In genomic region chr12:108317826-108318430, GRCm38 (mm10) we compare ENCODE assay signal across 12 mouse cellular contexts. TPM values are rescaled to one million over a fixed set of nuclear protein-coding genes. Genes with fewer than 3 reads are reported as not detected.
DNase-seq lines count a peak whose midpoint lies in the region; ATAC-seq and TF ChIP-seq lines count a peak whose summit lies in the region.
"Had no signal": no experiment of that assay in that cellular context is flagged by ENCODE, and none has a peak within 500 bp of the region (broad histone marks: within the 10 kb centered on the region; RNA-seq: fewer than 3 reads in every experiment).

No protein-coding gene starts in this region.

- no peaks in the 10 kb centered on the region for H3K36me3 ChIP-seq in kidney, embryonic 15.5 days
- H3K36me3 ChIP-seq in kidney, adult 2 months (ENCODE audit: control insufficient read depth, insufficient read depth, low read length): no peaks in the 10 kb centered on the region
- no peaks in the 10 kb centered on the region for H3K36me3 ChIP-seq in embryonic facial prominence, embryonic 13.5 days
- H3K36me3 ChIP-seq in hindbrain, embryonic 16.5 days (ENCODE audit: control insufficient read depth, insufficient read depth, low read length): no peaks in the 10 kb centered on the region
- H3K36me3 ChIP-seq in midbrain, embryonic 16.5 days (ENCODE audit: control insufficient read depth, insufficient read depth, low read length): no peaks in the 10 kb centered on the region

- intact Hi-C loops in left cerebral cortex, postnatal 14 days (cut with DNase I): no loop called here

- H3K9ac ChIP-seq in kidney, embryonic 15.5 days: no peak overlapping the region
- 0 out of 2 replicates have a peak overlapping the region, but pooled peaks have one; percentile 40 for H3K9ac ChIP-seq in embryonic facial prominence, embryonic 13.5 days
- no peak overlapping the region; the same call in 1 of the 2 replicates for H3K9ac ChIP-seq in hindbrain, embryonic 16.5 days (ENCODE audit: low read depth, low read length)
- H3K9ac ChIP-seq in midbrain, embryonic 16.5 days (ENCODE audit: low read depth, low read length): no peak overlapping the region

- TF ChIP-seq POLR2A in kidney, adult 2 months (IDR thresholded peaks at IDR 0.05; ENCODE audit: low read depth, low read length): no peak

- DNase-seq in kidney, adult 2 months: no peak
- no peak for DNase-seq in testis, postnatal 10 days (ENCODE audit: low spot score)
- no peak for DNase-seq in thymus, adult 18-20 months
- no peak for DNase-seq in left cerebral cortex, postnatal 14 days (ENCODE audit: low spot score in 2 of 2)
- DNase-seq: adrenal gland, postnatal 14 days; gastrocnemius, adult 2 months; kidney, postnatal 10 days had no signal

- peaks cover 35% of the 10 kb centered on the region for H3K4me1 ChIP-seq in kidney, embryonic 15.5 days
- no peaks in the 10 kb centered on the region for H3K4me1 ChIP-seq in kidney, adult 2 months (ENCODE audit: control insufficient read depth, insufficient read depth, low read length)
- peaks cover 28% of the 10 kb centered on the region for H3K4me1 ChIP-seq in embryonic facial prominence, embryonic 13.5 days
- H3K4me1 ChIP-seq in hindbrain, embryonic 16.5 days (ENCODE audit: control insufficient read depth, insufficient read depth, low read depth, low read length): no peaks in the 10 kb centered on the region; the same call in none of the 2 replicates
- peaks cover 12% of the 10 kb centered on the region; the same call in 1 of the 2 replicates for H3K4me1 ChIP-seq in midbrain, embryonic 16.5 days (ENCODE audit: control insufficient read depth, insufficient read depth, low read length)

- H3K9me3 ChIP-seq in kidney, embryonic 15.5 days (replicated peaks): no peaks in the 10 kb centered on the region
- H3K9me3 ChIP-seq in embryonic facial prominence, embryonic 13.5 days: no peaks in the 10 kb centered on the region
- H3K9me3 ChIP-seq in hindbrain, embryonic 16.5 days (ENCODE audit: control insufficient read depth, low read length): no peaks in the 10 kb centered on the region
- H3K9me3 ChIP-seq in midbrain, embryonic 16.5 days (replicated peaks; ENCODE audit: control insufficient read depth, low read length, poor library complexity, severe bottlenecking): no peaks in the 10 kb centered on the region

- no peak overlapping the region for H3K27ac ChIP-seq in kidney, embryonic 15.5 days
- no peak overlapping the region for H3K27ac ChIP-seq in kidney, adult 2 months (ENCODE audit: insufficient read depth, low read depth, low read length)
- H3K27ac ChIP-seq in embryonic facial prominence, embryonic 13.5 days: no peak overlapping the region
- no peak overlapping the region for H3K27ac ChIP-seq in hindbrain, embryonic 16.5 days (ENCODE audit: low read depth, low read length)
- H3K27ac ChIP-seq in midbrain, embryonic 16.5 days (ENCODE audit: low read length): no peak overlapping the region
- H3K27ac ChIP-seq: gastrocnemius, adult 2 months; macrophage had no signal

- TF ChIP-seq CTCF in kidney, adult 2 months (conservative IDR thresholded peaks at IDR 0.05; ENCODE audit: insufficient read depth, insufficient read length, low read depth, low read length): no peak

- WGBS in kidney, embryonic 15.5 days: 15% methylated on average over 18 of the region's 18 CpGs
- WGBS in kidney, adult 2 months: 24% methylated on average over 18 of the region's 18 CpGs
- WGBS in embryonic facial prominence, embryonic 13.5 days: 12% methylated on average over 18 of the region's 18 CpGs
- 26% methylated on average over 18 of the region's 18 CpGs for WGBS in hindbrain, embryonic 16.5 days
- 24% methylated on average over 18 of the region's 18 CpGs for WGBS in midbrain, embryonic 16.5 days

- peaks cover 70% of the 10 kb centered on the region for H3K27me3 ChIP-seq in kidney, embryonic 15.5 days
- H3K27me3 ChIP-seq in kidney, adult 2 months (replicated peaks; ENCODE audit: control insufficient read depth, insufficient read depth, low read length): no peaks in the 10 kb centered on the region
- peaks cover 81% of the 10 kb centered on the region for H3K27me3 ChIP-seq in embryonic facial prominence, embryonic 13.5 days
- H3K27me3 ChIP-seq in hindbrain, embryonic 16.5 days (replicated peaks; ENCODE audit: control insufficient read depth, insufficient read depth, low read length): peaks cover 14% of the 10 kb centered on the region
- H3K27me3 ChIP-seq in midbrain, embryonic 16.5 days (ENCODE audit: control insufficient read depth, insufficient read depth, low read depth, low read length): peaks cover 11% of the 10 kb centered on the region

- H3K4me2 ChIP-seq in kidney, embryonic 15.5 days: peak overlapping the region; percentile 50
- H3K4me2 ChIP-seq in embryonic facial prominence, embryonic 13.5 days: peak overlapping the region; percentile 53
- peak overlapping the region; percentile 42 for H3K4me2 ChIP-seq in hindbrain, embryonic 16.5 days (ENCODE audit: low read length)
- peak overlapping the region; percentile 29; the same call in 1 of the 2 replicates for H3K4me2 ChIP-seq in midbrain, embryonic 16.5 days (ENCODE audit: low read length)

- no peak; the same call in 1 of the 2 replicates for ATAC-seq in kidney, embryonic 15.5 days (replicated peaks; ENCODE audit: low FRiP score)
- ATAC-seq in embryonic facial prominence, embryonic 13.5 days (ENCODE audit: insufficient number of reproducible peaks, insufficient read depth, low FRiP score, low TSS enrichment, low read depth): no peak
- ATAC-seq in hindbrain, embryonic 16.5 days: no peak
- ATAC-seq in midbrain, embryonic 16.5 days: no peak

- peak overlapping the region; percentile 21 for H3K4me3 ChIP-seq in kidney, embryonic 15.5 days (replicated peaks)
- no peak overlapping the region for H3K4me3 ChIP-seq in kidney, adult 2 months (ENCODE audit: insufficient read depth, low read depth, low read length)
- peak overlapping the region; percentile 24 for H3K4me3 ChIP-seq in embryonic facial prominence, embryonic 13.5 days
- peak overlapping the region; percentile 17 for H3K4me3 ChIP-seq in hindbrain, embryonic 16.5 days (ENCODE audit: low read length)
- no peak overlapping the region for H3K4me3 ChIP-seq in midbrain, embryonic 16.5 days (ENCODE audit: low read depth, low read length)
- H3K4me3 ChIP-seq: gastrocnemius, adult 2 months had no signal

RNA-seq across cellular contexts. Expression of gene Hhipl1, which starts 11.9 kb away (rescaled TPM):
- polyA plus RNA-seq in kidney, embryonic 15.5 days (2015; fragmentation: Nextera tagmentation; extraction: Ambion mirVana): 0.55 and 1.00 TPM in 2 replicates
- 0.31 and 0.42 TPM in 2 replicates for polyA plus RNA-seq in kidney, adult 2 months (2012; rRNA removed)
- 0.44 and 0.69 TPM in 2 replicates for polyA plus RNA-seq in embryonic facial prominence, embryonic 13.5 days (2015; fragmentation: Nextera tagmentation; extraction: Ambion mirVana)
- 2.6 and 2.9 TPM in 2 replicates for polyA plus RNA-seq in hindbrain, embryonic 16.5 days (2015; fragmentation: Nextera tagmentation; extraction: Ambion mirVana)
- polyA plus RNA-seq in midbrain, embryonic 16.5 days (2015; fragmentation: Nextera tagmentation; extraction: Ambion mirVana): 2.7 and 2.9 TPM in 2 replicates
- total RNA-seq in left cerebral cortex, postnatal 14 days (2021): 1 to 10 TPM; 6.4 to 8.5 TPM
- polyA plus RNA-seq: macrophage had no signal

RNA-seq across cellular contexts. Expression of gene Cyp46a1, which starts 16.3 kb away (rescaled TPM):
- 10.0 and 10.9 TPM in 2 replicates for polyA plus RNA-seq in kidney, embryonic 15.5 days (2015; fragmentation: Nextera tagmentation; extraction: Ambion mirVana)
- polyA plus RNA-seq in kidney, adult 2 months (2012; rRNA removed): 4.1 and 5.1 TPM in 2 replicates
- polyA plus RNA-seq in embryonic facial prominence, embryonic 13.5 days (2015; fragmentation: Nextera tagmentation; extraction: Ambion mirVana): 8.0 and 9.1 TPM in 2 replicates
- 38.3 and 40.1 TPM in 2 replicates for polyA plus RNA-seq in hindbrain, embryonic 16.5 days (2015; fragmentation: Nextera tagmentation; extraction: Ambion mirVana)
- 28.1 and 36.2 TPM in 2 replicates for polyA plus RNA-seq in midbrain, embryonic 16.5 days (2015; fragmentation: Nextera tagmentation; extraction: Ambion mirVana)
- 100 to 1,000 TPM; 258 to 270 TPM for total RNA-seq in left cerebral cortex, postnatal 14 days (2021)
- polyA plus RNA-seq: macrophage had no signal

RNA-seq across cellular contexts. Expression of gene Ccdc85c, which starts 42.7 kb away (rescaled TPM):
- polyA plus RNA-seq in kidney, embryonic 15.5 days (2015; fragmentation: Nextera tagmentation; extraction: Ambion mirVana): 7.7 and 8.1 TPM in 2 replicates
- polyA plus RNA-seq in kidney, adult 2 months (2012; rRNA removed): 15.7 and 19.4 TPM in 2 replicates
- polyA plus RNA-seq in embryonic facial prominence, embryonic 13.5 days (2015; fragmentation: Nextera tagmentation; extraction: Ambion mirVana): 6.3 and 6.6 TPM in 2 replicates
- 7.5 and 10.2 TPM in 2 replicates for polyA plus RNA-seq in hindbrain, embryonic 16.5 days (2015; fragmentation: Nextera tagmentation; extraction: Ambion mirVana)
- 13.2 and 13.5 TPM in 2 replicates for polyA plus RNA-seq in midbrain, embryonic 16.5 days (2015; fragmentation: Nextera tagmentation; extraction: Ambion mirVana)
- total RNA-seq in left cerebral cortex, postnatal 14 days (2021): 10 to 100 TPM; 63.8 to 64.7 TPM

RNA-seq across cellular contexts. Expression of gene Eml1, which starts 52.8 kb away (rescaled TPM):
- 60.9 and 77.5 TPM in 2 replicates for polyA plus RNA-seq in kidney, embryonic 15.5 days (2015; fragmentation: Nextera tagmentation; extraction: Ambion mirVana)
- polyA plus RNA-seq in kidney, adult 2 months (2012; rRNA removed): 14.2 TPM in 2 replicates
- polyA plus RNA-seq in embryonic facial prominence, embryonic 13.5 days (2015; fragmentation: Nextera tagmentation; extraction: Ambion mirVana): 45.3 and 46.3 TPM in 2 replicates
- polyA plus RNA-seq in hindbrain, embryonic 16.5 days (2015; fragmentation: Nextera tagmentation; extraction: Ambion mirVana): 59.3 and 62.3 TPM in 2 replicates
- 47.6 and 57.4 TPM in 2 replicates for polyA plus RNA-seq in midbrain, embryonic 16.5 days (2015; fragmentation: Nextera tagmentation; extraction: Ambion mirVana)
- 10 to 100 TPM; 62.1 to 77.0 TPM for total RNA-seq in left cerebral cortex, postnatal 14 days (2021)
- polyA plus RNA-seq: macrophage had no signal

Comparison
In these comparisons a context has a peak if more than half of its experiments do, and no peak if none do; other contexts are left out.
1. H3K4me3 ChIP-seq: peak in kidney, embryonic 15.5 days (single experiment), embryonic facial prominence, embryonic 13.5 days (single experiment) and hindbrain, embryonic 16.5 days (single experiment); none in kidney, adult 2 months (single experiment) and midbrain, embryonic 16.5 days (single experiment).
2. Peak in every context shown above with its lines, with median percentiles within 50 percentile points of each other: H3K4me2 ChIP-seq.